Mouse (Mus musculus) lung, postnatal 36 days (tissue): Measurements from ENCODE around the gene Vwa3a.

Source experiments
- DNase-seq: peaks from one replicate; pipeline ENCODE4 v3.0.0; 2022; ENCODE audit warnings: mixed read lengths

Gene Vwa3a

DNA sequence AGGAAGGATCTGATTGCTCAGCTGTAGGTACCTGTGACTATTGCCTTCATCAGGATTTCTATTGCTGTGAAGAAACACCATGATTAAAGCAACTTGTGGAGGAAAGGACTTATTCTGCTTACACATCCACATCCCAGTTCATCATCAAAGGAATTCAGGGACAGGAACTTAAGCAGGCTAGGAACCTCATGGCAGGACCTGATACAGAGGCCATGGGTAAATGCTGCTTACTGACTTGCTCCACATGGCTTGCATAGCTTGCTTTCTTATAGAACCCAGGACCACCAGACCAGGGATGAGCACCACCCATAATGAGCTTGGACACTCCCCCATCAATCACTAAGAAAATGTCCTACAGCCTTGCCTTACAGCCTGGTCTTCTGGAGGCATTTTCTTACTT, 9.4 kb downstream of the Vwa3a start:
- DNase-seq: no peak

DNA sequence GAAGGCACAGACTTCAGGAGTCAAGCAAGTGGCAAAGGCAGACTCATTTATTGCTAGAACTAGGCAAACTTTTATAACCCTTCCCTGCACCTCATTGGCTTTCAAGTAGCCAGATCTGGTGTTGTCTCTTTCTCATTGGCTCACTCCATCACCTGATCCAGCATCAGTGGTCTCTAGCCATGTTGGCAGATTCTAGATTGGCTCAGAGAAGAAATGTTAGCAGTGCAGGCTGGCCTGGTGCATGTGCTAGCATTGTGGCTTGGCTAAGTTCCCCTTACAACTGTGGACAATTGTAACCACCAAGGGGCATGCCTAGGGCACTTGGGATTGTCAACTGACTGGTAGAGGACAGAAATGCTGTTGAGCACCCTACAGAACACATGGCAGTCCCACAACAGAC, 12.2 kb downstream of the Vwa3a start:
- no peak for DNase-seq

DNA sequence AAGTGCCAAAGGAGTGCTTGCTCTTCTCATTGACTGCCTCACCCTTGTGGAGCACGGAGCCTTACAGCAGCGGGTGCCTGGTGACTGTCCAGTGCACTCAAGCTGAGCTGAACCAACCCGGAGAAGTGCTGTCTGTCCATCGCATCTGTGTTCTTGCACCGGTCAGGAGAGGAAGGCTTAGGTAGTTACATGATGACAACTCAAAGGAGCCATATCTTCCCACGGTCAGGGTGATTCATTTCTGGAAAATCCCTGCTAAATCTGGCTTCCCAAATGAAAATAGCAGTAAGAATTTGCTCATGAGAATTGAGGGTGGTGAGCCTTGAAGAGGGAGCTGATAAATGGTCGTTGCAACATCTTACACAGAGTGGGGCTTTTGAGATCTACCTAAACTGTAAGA, 12.8 kb downstream of the Vwa3a start:
- DNase-seq: no peak

DNA sequence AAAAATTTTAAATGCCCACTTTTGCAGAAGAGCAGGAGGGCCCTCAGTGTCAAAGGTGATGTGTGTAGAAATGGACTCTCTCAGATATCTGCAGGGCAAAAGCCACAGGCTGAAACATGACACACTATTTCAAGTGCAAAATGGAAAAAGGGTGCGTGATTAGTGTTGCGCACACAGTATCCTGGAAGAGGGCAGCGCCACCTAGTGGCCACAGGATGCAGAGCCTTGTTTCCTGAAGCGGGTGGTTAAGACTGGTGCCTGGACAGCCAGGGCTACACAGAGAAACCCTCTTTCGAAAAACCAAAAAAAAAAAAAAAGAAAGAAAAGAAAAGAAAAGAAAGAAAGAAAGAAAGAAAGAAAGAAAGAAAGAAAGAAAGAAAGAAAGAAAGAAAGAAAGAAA, 15.6 kb downstream of the Vwa3a start:
- peak; percentile 88 for DNase-seq

DNA sequence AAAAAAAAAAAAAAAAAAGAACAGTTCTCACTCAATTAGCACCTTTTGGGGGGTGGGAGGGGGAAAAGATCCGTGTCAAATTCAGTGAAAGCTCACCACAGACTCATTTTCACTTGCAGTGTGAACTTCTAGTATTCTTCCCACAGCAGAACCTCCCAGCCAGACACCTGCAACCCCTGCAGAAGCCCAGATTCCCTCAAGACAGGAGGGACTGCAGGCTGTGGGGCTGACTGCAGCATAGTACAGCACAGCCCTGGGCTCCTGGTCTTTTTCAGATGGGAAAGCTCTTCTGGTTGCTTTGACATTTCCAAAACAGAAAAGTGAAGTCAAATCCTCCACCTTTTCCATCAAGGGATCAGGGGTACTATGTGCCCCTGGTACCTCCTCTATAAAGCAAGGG, 28.3 kb downstream of the Vwa3a start:
- no peak for DNase-seq

DNA sequence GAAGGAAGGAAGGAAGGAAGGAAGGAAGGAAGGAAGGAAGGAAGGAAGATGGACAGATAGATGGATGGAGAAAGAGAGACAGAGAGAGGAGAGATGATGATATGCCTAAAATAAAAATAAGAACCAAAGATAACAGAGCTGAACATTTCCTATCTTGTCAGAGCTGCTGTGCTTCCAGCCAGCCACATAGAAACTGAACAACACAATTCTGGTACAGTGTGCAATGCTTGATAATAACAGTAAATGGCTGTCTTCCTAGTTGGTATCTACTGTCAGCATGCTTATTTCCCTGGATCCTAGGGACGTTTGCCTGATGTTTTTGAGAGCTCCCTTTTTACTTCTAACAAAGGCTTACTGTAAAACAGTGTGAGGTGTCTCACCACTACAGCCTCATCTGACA, 32.3 kb downstream of the Vwa3a start:
- DNase-seq: no peak

DNA sequence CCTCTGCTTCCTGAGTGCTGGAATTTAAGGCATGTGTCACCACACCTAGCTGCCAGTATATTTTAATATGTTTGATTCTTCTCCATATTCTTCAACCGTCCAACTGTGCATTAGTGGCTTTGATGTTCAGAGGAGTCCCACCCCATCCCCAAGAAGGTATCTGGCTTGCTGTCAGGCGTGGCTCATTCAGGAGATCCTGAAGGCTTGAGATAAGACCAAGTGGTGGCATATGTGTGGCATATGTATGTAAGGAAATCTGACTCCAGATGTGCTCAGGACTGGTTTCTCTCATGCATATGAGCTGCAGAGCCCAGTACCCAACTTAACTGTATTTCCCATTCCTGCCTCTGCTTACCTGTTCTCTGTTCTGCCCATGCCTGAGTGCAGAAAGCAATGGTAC, 38.9 kb downstream of the Vwa3a start:
- no peak for DNase-seq

DNA sequence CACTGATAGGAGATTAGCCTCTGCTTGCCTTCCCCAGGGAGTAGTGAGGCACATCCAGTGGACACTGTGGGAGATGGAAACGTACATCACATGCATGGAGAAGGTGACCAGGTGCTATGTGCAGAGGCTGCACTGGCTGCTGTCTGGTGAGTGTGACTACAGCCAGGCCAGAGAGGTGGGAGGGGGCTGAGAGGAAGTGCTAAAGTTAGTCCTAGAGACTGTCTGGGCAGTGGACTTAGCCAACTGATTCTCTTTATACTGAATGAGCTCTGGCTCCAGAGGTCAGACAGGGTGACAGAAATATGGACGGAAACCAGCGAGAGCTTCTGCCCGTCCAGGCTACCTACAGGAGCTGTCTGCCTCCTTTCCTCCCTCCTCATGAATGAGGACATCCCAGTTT, 56.4 kb downstream of the Vwa3a start:
- DNase-seq: no peak

DNA sequence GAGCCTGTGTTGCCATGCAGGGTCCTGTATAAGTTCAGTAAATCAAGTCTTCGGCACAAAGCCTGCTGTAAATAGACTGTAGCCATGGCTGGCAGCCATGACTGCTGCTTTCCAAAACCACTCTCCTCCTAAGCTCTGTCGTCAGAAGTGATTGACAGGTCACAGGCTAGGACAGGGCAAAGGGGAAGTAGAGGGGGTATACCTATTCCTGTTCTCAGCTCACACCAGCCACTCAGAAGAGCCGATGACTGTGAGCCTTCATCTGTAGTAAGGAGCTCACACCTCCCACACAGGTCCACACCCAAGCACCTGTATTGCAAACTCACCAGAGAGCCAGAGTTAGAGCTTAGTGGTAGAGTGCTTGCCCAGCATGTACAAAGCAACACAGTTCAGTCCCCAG, 57.3 kb downstream of the Vwa3a start:
- DNase-seq: no peak

DNA sequence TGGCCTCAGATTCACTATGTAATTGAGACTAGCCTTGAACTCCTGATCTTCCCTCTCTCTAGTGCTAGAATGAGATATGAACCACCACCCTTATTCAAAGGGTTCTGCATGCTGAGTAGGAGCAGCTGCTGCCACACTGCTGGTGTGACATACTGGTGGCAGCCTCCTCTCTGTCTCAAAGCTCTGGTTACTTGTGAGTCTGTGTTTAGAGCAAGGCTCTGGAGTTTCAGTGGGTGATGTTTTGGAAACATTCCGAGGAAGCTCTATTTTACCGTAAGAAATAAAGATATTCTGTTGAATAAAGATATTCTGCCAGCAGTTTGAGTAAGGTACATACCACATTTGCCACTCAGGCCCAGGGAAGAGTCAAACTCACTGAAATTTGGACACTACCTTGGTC, 64.2 kb downstream of the Vwa3a start:
- DNase-seq: no peak

DNA sequence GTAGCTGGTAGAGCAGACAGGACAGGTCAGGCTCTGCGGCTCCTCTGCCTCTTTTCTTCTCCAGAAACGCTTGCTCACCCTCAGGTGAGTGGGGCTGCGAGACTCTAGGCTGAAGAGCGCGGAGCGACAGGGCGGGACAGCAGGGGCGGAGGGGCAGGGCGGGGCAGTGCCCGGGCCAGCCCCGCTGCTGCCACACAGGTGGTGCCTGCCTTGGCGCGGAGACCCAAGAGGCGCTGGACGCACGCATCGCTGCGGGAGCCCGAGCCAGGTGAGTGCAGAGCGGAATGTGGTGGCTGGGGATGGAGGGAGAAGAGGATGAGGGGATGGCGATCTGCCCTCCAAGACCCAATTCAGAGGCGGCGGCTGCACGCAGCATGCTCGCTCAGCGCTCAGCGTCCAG, 70.6 kb downstream of the Vwa3a start:
- DNase-seq: no peak

DNA sequence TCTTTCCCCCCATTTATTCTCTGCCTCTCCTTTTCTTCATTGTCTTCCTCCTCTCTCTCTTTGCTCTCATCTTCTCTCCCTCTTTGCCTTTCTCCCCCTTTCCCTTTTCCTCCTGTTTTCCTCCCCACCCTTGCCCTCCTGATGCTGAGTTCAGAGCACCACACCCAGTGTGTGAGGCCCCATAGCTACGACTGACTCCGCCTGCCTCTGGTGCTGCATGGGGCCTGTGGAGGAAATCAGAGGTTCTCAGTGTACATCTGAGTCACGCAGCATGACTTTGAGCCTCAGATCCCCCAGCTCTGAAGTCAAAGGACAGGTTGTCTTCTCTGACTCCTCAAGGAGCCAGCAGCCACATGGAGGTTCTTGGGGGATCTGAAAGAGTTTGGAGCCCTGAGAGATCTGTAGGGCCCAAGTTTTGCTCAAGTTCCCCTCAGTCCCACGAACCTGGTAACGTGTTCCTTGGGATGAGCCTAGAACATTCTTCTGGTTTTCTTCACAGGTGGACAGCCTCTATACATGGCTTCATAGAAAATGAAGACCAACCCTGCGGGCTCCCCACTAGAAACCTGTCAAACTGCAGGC, 72.8 kb downstream of the Vwa3a start, which contains the start of gene Gm5737:
Gene Gm5737 (plus strand): TSS at position 532 of the 582 bp plus-strand sequence.
- DNase-seq: no peak

DNA sequence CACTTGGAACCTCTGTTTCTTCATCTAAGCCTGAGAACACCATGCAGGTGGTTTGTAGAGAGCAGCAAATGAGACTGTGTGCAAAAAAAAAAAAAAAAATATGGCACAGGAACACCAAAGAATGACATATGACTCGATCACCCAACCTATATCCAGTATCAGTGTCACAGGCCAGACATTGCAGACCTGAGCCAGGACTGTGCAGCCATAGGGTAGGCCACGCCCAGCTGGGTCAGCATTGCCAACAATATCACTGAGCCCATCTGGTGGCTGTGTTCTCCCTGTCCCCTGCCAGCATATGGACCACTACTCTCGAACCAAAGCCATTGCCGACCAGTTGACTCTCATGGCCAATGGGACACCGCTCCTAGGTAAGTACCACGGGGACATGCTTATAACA, 78.4 kb downstream of the Vwa3a start:
- no peak for DNase-seq

DNA sequence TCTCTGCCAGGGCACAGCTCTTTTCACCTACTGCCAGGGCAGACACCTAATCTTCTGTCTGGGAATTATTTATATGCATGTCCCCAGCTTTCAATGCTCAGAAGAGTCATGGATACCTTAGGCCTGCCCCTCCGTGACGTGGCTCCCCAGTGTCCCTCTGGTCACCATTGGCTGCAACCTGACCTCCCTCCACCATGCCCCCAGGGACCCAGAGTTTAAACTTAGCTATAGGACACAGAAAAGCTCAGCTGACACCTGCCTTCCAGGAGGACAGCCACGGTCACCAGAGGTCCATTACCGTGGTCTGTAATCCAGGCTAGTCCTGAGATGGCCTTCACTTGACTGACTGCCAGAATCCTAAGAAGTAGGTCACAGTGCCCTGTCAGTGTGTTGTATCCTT, 80.3 kb downstream of the Vwa3a start:
- DNase-seq: no peak

DNA sequence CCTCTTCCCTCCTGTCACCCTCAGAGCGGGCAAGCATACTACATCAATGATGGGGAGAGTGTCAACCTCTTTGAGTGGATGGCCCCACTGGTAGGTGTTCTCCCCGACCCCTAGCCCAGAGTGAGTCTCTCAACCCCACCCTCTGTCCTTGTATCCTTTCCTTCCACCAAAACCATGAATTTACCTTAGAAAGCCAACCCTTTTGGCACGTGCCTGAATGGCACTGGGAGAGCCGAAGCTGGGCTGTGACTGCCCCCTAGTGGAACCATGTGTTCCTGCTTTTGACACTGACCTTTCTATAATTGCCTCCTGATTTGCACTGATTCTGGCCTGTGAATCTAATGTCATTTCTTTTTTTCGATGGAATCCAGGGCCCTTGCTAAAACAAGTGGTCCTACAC, 84.1 kb downstream of the Vwa3a start:
- DNase-seq: peak; percentile 77

DNA sequence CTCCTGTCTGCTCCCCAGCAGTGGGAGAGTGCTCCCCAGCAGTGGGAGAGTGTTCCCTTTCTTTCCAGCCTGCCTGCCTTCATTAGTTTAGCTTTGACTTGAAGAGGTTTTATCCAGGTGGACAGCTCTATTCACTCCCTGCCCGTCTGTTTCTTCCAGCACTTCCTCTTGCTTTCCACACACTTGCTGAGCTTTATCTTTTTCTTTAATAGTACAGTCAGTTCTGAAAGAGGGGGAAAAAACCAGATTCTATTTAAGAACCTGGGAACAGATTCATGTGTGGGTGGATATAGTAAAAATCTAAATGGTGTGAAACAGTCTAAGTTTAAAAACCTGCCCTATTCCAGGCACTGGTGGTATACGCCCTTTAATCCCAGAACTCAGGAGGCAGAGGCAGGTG, 86.0 kb downstream of the Vwa3a start:
- DNase-seq: no peak

DNA sequence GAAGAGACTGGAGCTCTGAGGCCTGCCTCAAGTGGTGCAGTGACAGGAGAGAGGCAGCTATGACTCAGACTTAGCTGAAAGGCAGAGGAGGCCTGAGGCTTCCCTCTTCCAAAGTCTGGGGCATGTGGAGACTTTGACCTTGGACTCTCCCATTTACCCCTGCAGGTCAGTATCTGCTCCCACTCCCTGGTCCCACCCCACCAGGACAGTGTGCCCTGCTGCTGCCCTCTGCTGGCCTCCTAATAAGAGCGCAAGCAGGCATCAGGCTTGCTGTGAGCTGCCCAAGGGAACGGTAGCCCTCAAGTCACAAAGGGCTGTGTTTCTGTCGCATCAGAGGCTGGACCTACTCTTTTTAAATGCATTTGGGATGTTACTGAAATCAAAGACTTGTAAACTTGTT, 87.3 kb downstream of the Vwa3a start:
- no peak for DNase-seq

DNA sequence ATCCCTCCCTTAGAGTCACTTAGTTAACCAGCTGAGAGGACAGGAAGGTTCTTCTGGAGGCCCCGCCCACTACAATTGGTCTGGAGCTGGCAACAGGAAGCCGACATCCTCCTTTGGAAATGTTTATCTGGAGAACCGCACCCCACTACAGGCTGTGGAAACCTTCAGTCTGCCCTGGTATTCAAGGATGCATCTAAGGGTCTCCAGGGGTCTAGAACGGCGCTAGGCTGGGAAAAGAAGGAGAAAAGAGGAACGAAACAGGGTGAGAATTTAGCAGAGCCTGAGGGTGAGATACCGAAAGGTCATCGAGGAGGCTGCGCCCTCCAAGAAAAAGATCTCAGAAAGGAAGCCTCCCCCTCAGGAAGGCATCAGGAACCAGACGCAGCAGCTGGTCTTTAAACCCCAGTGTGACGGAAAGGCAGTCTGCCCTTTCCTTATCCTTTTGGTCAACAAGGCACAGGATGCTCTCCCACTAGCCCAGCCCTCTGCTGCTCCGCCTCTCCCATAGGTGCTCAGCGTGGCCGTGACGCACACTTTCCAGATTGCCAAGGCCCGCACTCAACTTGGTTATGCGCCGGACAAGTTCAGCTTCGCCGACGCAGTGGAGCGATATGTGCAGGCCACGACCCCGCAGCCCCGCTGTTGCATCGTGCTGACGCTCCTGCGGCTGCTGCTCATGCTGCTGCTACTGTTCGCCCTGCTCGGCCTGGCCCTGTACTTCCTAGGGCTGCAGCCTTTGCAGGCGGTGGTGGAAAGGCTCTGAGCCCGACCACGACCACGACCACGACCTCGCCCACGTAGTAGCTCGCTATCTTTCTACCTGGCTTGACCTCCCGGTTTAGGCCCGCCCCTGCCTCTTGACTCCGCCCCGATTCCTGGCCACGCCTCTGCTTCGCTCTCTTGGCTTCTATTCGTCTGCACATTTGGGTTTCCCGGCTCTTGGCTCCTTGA, 91.6 kb downstream of the Vwa3a start:
- peak; percentile 89 for DNase-seq

DNA sequence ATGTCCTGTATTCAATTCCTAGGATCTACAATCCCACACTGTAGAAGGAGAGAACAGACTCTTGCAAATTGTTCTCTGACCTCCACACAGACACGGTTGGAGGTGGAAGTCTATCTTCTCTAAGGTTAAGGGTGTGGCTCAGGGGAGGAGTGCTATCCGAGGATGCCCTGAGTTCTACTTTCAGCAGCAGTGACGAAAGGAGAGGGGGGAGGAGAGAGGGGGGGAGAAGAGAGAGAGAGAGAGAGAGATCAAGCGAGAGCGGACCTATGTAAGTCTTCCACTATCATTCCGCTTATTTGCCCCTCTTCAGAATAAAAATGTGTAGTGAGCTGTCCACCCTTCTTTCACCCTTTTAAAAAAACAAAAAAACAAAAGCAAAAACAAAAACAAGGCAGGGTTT, 95.3 kb downstream of the Vwa3a start:
- DNase-seq: no peak

DNA sequence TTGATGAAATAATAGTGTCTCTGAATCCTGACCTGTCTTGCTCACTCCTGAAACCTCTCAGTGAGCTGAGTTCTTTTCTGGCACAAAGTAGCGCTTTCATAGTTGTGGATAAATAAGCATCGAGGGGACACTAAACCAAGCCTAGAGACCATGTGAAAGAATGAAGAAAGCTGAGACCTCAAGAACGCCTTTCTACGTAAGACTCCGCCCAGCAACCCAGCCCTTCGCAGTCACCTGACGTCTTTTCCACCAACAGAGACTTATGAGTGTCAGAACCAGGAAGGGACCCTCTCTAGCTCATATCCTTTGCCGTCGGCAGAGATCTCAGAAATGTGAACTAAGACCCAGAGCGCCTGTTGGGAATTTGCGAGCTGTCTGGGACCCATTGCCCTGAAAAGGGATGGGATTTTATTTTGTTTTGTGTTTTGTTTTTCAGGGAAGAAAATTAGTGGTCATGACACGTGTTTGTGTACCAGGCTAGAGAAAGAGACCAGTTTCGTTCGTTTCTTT, 95.8 kb downstream of the Vwa3a start:
- peak; percentile 88 for DNase-seq

DNA sequence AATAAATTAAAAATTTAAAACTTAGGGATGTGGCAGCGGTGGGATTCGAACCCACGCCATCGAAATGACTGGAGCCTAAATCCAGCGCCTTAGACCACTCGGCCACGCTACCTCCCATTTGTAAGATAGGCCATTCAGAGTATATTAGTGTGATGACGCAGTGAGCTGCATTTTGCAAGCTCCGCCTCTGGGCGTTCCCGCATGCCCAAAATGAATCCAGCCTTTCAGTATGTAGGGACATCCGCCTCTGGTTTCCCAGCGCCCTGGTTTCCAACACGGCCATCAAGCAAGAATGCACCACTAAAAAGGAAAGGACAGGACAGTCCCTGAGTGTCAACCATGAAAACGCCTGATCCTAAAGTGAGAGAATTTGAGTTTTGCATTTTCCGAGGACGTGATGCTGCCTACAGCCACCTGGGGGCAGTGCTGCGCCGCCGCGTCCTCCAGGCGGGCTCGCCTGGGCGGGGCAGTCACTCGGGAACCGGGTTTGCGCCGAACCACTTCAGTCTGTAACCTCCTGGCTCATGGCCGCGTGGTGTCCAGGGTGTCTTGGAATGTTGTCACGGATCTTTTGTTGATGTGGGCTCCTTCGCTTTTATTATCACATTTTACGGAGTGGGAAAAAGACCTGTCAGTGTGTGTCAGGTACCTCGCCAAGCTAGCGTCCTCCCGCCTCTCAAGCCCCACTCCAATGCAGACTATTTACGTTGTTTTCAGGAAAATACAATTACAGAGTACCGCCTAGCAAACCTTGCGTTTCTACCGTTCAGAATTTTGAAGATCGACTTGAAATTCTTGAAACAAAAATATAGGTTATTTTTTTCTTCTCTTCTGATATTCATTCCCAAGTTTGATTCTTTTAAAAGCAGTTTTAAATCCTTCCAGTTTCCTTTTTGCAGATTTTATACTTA, 96.6 kb downstream of the Vwa3a start:
- peak; percentile 97 for DNase-seq

DNA sequence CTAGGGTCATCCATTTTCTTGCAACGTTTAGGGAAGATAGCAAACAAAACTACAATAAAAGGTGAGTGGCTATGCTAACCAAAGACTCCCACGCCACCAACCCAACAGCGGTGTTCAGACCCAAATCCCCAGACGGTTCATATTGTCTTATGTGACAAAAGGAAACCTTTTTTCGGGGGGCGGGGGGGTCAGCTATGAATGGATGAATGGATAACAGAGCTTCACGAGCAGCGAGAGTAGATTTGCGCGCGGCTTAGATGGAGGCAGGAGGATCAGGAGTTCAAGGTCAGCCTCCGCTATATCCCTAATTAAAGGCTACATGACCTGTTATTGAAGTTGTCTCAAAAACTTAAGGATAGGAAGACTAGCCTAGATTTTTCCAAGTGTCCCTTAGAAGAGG, 97.2 kb downstream of the Vwa3a start:
- peak; percentile 46 for DNase-seq
